Mouse (Mus musculus): ENCODE results near the gene Gm21560.
"Not testable (repeated sequence)": the region's sequence is repeated elsewhere in the genome, so short reads cannot be mapped to it uniquely, and the experiment has no call there.

The Gm21560 gene

GRCm38 (mm10) chr14:6219192-6219591 is at the start of gene Gm21560:
Gm21560 (minus strand) TSS chr14:6219292.
- DNase-seq (ENCODE audit: low spot score in 2 of 2): not testable (repeated sequence)

DNA sequence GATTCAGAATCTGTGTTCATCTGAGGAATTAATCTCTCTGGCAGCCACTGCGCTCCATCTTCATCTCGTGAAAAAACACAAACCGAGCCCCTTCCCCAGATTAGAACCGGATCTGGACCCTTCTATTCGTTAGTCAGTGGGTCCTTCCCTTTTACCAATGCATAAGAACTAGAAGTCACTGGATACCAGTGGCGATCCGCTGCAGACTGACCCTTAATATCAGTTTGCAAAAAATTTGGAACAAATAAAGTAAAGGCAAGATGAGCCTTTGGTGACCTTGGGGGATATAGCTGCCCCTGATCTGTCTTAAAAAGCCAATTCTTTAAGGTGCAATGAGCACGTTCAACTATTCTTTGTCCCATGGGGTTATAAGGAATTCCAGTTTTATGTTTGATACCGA is 55.6 kb downstream of the Gm21560 start:
- DNase-seq (ENCODE audit: low spot score in 2 of 2): not testable (repeated sequence)

- DNase-seq (ENCODE audit: low spot score in 2 of 2): not testable (repeated sequence)
These were observed 58.0 kb downstream of the Gm21560 start for GRCm38 (mm10) chr14:6161085-6161484.

Measured in natural killer cell, adult 2 months (primary cell).